Mouse (Mus musculus) retina, postnatal 1 day (tissue): ENCODE results near the gene Zfp97.
"Not testable (repeated sequence)": the region's sequence is repeated elsewhere in the genome, so short reads cannot be mapped to it uniquely, and the experiment has no call there.

Source experiments
- DNase-seq: peaks from one replicate; pipeline ENCODE4 v3.0.0-alpha.2; 2012

Gene Zfp97

GRCm38 (mm10) chr17:17120830-17121502 is at the start of gene Zfp97:
Gene Zfp97, plus strand, starts transcription at chr17:17121415.
- DNase-seq = not testable (repeated sequence)

DNA sequence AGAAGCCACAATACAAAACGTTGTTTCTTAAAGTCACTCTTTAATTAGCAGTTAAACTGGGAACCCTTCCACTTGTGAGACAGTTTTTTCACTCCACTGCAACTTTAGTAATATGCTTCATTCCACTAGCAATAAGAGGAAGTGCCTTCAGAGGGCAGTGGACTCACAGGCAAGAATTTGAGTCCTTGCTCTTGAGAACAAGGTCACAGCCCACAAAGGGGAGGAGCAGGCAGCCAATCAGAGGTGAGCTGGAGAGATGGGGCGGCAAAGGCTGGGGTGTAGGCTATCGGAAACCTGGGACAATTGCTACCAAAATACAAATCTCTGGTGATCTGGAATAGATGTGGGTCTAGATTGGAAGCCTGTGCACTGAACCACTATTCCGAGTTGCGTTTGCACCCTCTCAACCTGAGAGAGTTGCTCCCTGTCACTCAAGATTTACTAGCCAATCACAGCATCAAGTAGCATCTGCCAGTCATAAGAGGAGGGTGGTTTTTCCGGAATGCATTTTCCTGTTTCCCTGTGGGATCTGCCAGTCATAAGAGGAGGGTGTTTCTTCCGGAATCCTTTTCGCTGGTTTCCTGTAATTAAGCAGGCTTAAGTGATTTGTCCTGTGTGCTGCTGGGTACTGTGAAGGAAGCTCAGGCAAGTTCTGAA is 57.7 kb downstream of the Zfp97 start:
- not testable (repeated sequence) for DNase-seq

- not testable (repeated sequence) for DNase-seq
Observed at GRCm38 (mm10) chr17:17194761-17195160, 73.5 kb downstream of the Zfp97 start.

- no peak for DNase-seq
Observed at GRCm38 (mm10) chr17:17195178-17195577, 74.0 kb downstream of the Zfp97 start.

- DNase-seq = not testable (repeated sequence)
Observed at GRCm38 (mm10) chr17:17196111-17196510, 74.9 kb downstream of the Zfp97 start.
